ENCODE assay signal across 8 mouse cellular contexts in the genomic region with DNA sequence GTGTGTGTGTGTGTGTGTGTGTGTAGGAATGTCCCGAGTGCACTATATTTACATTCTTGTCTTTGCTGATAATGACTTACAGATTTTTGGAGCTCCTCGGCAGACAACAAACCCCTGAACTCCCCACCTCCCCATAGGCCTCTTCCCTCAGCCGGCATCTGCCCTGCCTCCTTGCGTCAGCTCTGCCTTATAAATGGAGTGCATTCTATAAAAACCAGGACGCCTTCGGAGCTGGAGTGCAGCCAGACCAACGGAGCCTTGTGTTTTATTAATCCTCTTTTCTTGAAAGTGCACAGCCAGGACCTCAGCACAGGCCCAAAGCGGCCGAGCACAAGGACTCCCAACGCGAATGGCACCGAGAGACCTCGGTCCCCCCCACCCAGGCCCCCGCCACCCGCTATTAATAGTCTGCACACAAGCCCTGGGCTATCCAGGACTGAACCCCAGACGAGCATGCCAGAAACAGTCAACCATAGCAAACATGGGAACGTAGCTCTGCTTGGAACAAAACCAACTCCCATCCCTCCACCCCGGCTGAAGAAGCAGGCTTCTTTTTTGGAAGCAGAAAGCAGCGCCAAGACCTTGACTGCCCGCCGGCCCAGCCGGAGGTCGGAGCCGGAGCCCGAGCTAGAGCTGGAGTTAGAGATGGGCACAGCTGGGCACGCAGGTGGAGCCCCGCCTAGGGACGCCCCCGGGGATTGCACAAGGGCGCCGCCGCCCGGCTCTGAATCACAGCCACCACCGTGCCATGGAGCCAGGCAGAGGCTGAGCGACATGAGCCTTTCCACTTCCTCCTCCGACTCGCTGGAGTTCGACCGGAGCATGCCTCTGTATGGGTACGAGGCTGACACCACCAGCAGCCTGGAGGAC. TPM values are rescaled to one million over a fixed set of nuclear protein-coding genes. Genes with fewer than 3 reads are reported as not detected.
DNase-seq lines count a peak whose midpoint lies in the region; ATAC-seq lines count a peak whose summit lies in the region.

No protein-coding gene starts in this region.

- no peaks in the 10 kb centered on the region for H3K9me3 ChIP-seq in intestine, embryonic 14.5 days (ENCODE audit: control insufficient read depth, low read length)

- ATAC-seq in intestine, embryonic 14.5 days (replicated peaks; ENCODE audit: low FRiP score, low TSS enrichment, low read depth) = peak; percentile 72

- intact Hi-C loops in gastrocnemius, postnatal 14 days (cut with DNase I; ENCODE audit: low total_unique reads) = no loop called here

- H3K79me2 ChIP-seq in macrophage (ENCODE audit: inconsistent target) = peaks cover 46% of the 10 kb centered on the region

- peak; percentile 92 for DNase-seq in adrenal gland, adult 2 months
- DNase-seq in embryo, embryonic 10.5 days (ENCODE audit: low spot score) = peak; percentile 65
- DNase-seq in gastrocnemius, postnatal 14 days = peak; percentile 85
- DNase-seq in intestine, embryonic 14.5 days (ENCODE audit: low spot score) = peak; percentile 87
- DNase-seq in left cerebral cortex, adult 9 months (ENCODE audit: low spot score in 2 of 2) = peak; percentile 71 to 93
- DNase-seq in right cerebral cortex, adult 18-20 months = peak; percentile 92
- DNase-seq in urinary bladder, postnatal 36 days (ENCODE audit: low spot score in 2 of 2) = peak; percentile 90 to 92

- H3K27me3 ChIP-seq in intestine, embryonic 14.5 days (replicated peaks; ENCODE audit: control insufficient read depth, insufficient read depth, low read length) = no peaks in the 10 kb centered on the region

- 0 out of 2 replicates have a peak, but pooled peaks cover 4% of the 10 kb centered on the region for H3K36me3 ChIP-seq in intestine, embryonic 14.5 days (ENCODE audit: control insufficient read depth, insufficient read depth, low read length)
- no peaks in the 10 kb centered on the region for H3K36me3 ChIP-seq in macrophage (ENCODE audit: inconsistent target)

- WGBS in intestine, embryonic 14.5 days = 6% methylated on average over 39 of the region's 40 CpGs
- 30% methylated on average over 40 of the region's 40 CpGs for WGBS in macrophage (ENCODE audit: missing documents)

- peak overlapping the region; percentile 62 for H3K4me2 ChIP-seq in intestine, embryonic 14.5 days (ENCODE audit: low read length)

- peak overlapping the region; percentile 45 for H3K4me3 ChIP-seq in intestine, embryonic 14.5 days (ENCODE audit: low read depth, low read length)
- peak overlapping the region; percentile 44 for H3K4me3 ChIP-seq in macrophage (ENCODE audit: inconsistent target)

- peak overlapping the region; percentile 97 for H3K27ac ChIP-seq in intestine, embryonic 14.5 days (ENCODE audit: low read depth)
- peak overlapping the region; percentile 87 for H3K27ac ChIP-seq in macrophage

- H3K4me1 ChIP-seq in intestine, embryonic 14.5 days (replicated peaks; ENCODE audit: control insufficient read depth, insufficient read depth, low read length) = peaks cover 36% of the 10 kb centered on the region

- H3K9ac ChIP-seq in intestine, embryonic 14.5 days (ENCODE audit: low read length) = peak overlapping the region; percentile 58

RNA-seq across cellular contexts. Expression of a gene that starts 41.7 kb away (rescaled TPM):
- total RNA-seq in adrenal gland, adult 2 months (2021) = 10 to 100 TPM; 47.3 to 64.1 TPM
- polyA plus RNA-seq in adrenal gland, adult 2 months (2012; rRNA removed) = 9.0 and 14.0 TPM in 2 replicates
- 10 to 100 TPM; 42.3 to 45.8 TPM for total RNA-seq in gastrocnemius, postnatal 14 days (2021)
- polyA plus RNA-seq in intestine, embryonic 14.5 days (2014; fragmentation: Nextera tagmentation; extraction: Ambion mirVana) = 171 and 181 TPM in 2 replicates
- total RNA-seq in macrophage (2018; cell fraction: chromatin; rRNA removed) = 100 to 1,000 TPM in 21 of 26 experiments, 10 to 100 TPM in 5; 43.5 to 281 (median 153) TPM
- total RNA-seq in macrophage (2018; cell fraction: cytosol; rRNA removed) = 10 to 100 TPM; 62.8 to 89.3 (median 71.5) TPM
- total RNA-seq in macrophage (2018; cell fraction: nucleus; rRNA removed) = 100 to 1,000 TPM in 15 of 26 experiments, 10 to 100 TPM in 11; 41.0 to 277 (median 102) TPM
- polyA plus RNA-seq in macrophage (2018) = 73.2 to 165 TPM (median 79.1 TPM) in 3 replicates

Comparison
In these comparisons a context has a peak if more than half of its experiments do, and no peak if none do; other contexts are left out.
1. Peak in every context shown above with its lines: DNase-seq, ATAC-seq, H3K4me3 ChIP-seq and H3K27ac ChIP-seq.